Mouse (Mus musculus): Measurements from ENCODE around the gene Abt1. TPM values are rescaled to one million over a fixed set of nuclear protein-coding genes. Genes with fewer than 3 reads are reported as not detected.
A peak's percentile ranks its signal among the peaks of the same experiment; 100 is the strongest.

The Abt1 gene
- polyA plus RNA-seq, 1 experiment: 10.0 TPM

DNA sequence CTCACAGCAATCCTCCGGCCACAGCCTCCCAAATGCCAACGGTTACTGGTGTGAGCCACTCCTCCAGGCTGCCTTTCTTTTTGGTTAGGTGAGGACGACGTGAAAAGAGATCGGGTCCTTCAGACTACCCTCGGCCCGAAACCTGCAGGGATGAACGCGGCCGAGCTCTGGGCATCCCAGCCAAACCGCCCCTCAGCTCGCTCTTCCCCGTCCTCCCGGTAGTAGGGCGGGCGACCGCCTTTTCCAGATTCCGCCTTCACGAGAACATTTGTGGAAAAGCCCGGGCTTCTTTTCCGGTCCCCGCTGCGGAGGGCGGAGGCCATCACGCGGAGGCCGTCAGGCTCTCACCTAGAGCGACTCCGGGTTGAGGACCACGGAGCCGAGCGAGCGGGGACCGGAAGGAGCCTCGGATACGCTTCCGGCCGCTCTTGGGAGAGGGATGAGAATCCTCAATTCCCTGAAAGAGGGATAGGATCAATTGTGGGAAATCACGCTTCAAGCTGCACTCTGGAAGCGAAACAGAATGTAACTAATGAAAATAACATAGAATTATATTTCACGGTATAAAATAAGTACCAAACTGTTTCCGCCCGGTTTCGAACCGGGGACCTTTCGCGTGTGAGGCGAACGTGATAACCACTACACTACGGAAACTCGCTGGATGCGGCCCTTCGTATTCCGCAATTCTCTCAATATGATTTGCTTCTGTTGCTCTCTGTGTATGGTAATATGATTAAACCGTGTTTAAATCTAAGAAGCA is 22.1 kb upstream of the Abt1 start:
- Histone ChIP-seq H3K4me1 (ENCODE audit: control insufficient read depth, insufficient read depth, low read length) (peaks cover 2% of the 10 kb centered on the region), H3K36me3 (ENCODE audit: control insufficient read depth, insufficient read depth, low read length, poor library complexity, severe bottlenecking) (no peaks in the 10 kb centered on the region), H3K9ac (ENCODE audit: low read depth, poor library complexity, severe bottlenecking) (peak overlapping the region; percentile 85), H3K9me3 (replicated peaks; ENCODE audit: control insufficient read depth, insufficient read depth, low read length, poor library complexity, severe bottlenecking) (no peaks in the 10 kb centered on the region), H3K4me3 (ENCODE audit: low read depth, low read length) (peak overlapping the region; percentile 91), H3K27me3 (ENCODE audit: control insufficient read depth, insufficient read depth, low read length, poor library complexity, severe bottlenecking) (no peaks in the 10 kb centered on the region), H3K27ac (ENCODE audit: insufficient read depth, low read length) (peak overlapping the region; percentile 95)
- TF ChIP-seq POLR2A (IDR thresholded peaks at IDR 0.05; ENCODE audit: insufficient read depth, low read length): no peak
- TF ChIP-seq CTCF (IDR thresholded peaks at IDR 0.05; ENCODE audit: low read depth, low read length): no peak
- 0 out of 2 replicates have a peak, but pooled peaks have one; percentile 4 for TF ChIP-seq EP300 (IDR thresholded peaks at IDR 0.05; ENCODE audit: insufficient read depth, low read depth, low read length)

DNA sequence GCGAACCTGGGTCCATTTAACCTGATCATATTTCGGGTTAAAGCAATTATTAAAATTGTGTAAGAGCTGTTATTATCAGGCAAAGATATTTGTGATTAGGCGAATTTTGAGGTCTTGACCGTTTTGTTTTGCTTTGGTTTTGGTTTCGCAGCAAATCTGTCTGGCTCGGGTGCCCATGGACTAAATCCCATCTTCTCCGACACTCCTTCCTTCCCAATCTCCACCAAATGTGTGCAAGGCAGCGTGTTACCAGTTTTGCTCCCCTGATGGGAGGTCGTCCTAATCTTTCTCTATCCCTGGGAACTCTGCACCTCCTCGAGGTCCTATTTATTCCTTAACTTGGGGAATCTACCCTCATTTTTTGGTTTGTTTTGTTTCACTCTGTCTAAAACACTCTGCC is 21.5 kb upstream of the Abt1 start:
- H3K27ac ChIP-seq (ENCODE audit: insufficient read depth, low read length): peak overlapping the region; percentile 95
- peak overlapping the region; percentile 91 for H3K4me3 ChIP-seq (ENCODE audit: low read depth, low read length)
- no peaks in the 10 kb centered on the region for H3K27me3 ChIP-seq (ENCODE audit: control insufficient read depth, insufficient read depth, low read length, poor library complexity, severe bottlenecking)
- TF ChIP-seq EP300 (IDR thresholded peaks at IDR 0.05; ENCODE audit: insufficient read depth, low read depth, low read length) (no peak), POLR2A (IDR thresholded peaks at IDR 0.05; ENCODE audit: insufficient read depth, low read length) (no peak)
- H3K9me3 ChIP-seq (replicated peaks; ENCODE audit: control insufficient read depth, insufficient read depth, low read length, poor library complexity, severe bottlenecking): no peaks in the 10 kb centered on the region
- H3K9ac ChIP-seq (ENCODE audit: low read depth, poor library complexity, severe bottlenecking): peak overlapping the region; percentile 85
- H3K36me3 ChIP-seq (ENCODE audit: control insufficient read depth, insufficient read depth, low read length, poor library complexity, severe bottlenecking): no peaks in the 10 kb centered on the region
- peaks cover 2% of the 10 kb centered on the region for H3K4me1 ChIP-seq (ENCODE audit: control insufficient read depth, insufficient read depth, low read length)

DNA sequence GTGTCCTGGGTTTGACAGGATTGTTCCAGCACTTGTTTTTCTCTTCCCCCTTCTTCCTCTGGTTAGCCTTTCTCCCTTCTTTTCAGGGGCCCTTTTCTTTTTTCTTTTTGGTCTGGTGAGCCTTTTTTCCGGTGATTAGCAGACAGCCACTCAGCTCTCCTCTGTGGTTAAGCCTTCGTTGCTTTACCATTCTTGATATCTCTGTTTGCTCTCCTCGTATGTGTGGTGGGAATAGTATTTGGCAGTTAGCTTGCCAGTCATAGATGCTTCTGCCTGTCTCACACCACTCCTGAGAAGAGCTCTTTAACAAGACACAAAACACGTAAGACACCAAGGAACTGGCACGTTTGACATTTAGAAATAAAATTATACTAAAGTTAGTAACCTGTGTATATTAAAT is 20.8 kb upstream of the Abt1 start:
- H3K4me3 ChIP-seq (ENCODE audit: low read depth, low read length): no peak overlapping the region
- H3K9me3 ChIP-seq (replicated peaks; ENCODE audit: control insufficient read depth, insufficient read depth, low read length, poor library complexity, severe bottlenecking): no peaks in the 10 kb centered on the region
- H3K9ac ChIP-seq (ENCODE audit: low read depth, poor library complexity, severe bottlenecking): peak overlapping the region; percentile 41; the same call in 1 of the 2 replicates
- TF ChIP-seq EP300 (IDR thresholded peaks at IDR 0.05; ENCODE audit: insufficient read depth, low read depth, low read length): no peak
- no peak for TF ChIP-seq POLR2A (IDR thresholded peaks at IDR 0.05; ENCODE audit: insufficient read depth, low read length)
- no peak for TF ChIP-seq CTCF (IDR thresholded peaks at IDR 0.05; ENCODE audit: low read depth, low read length)
- no peaks in the 10 kb centered on the region for H3K36me3 ChIP-seq (ENCODE audit: control insufficient read depth, insufficient read depth, low read length, poor library complexity, severe bottlenecking)
- peaks cover 2% of the 10 kb centered on the region for H3K4me1 ChIP-seq (ENCODE audit: control insufficient read depth, insufficient read depth, low read length)
- H3K27ac ChIP-seq (ENCODE audit: insufficient read depth, low read length): peak overlapping the region; percentile 53
- no peaks in the 10 kb centered on the region for H3K27me3 ChIP-seq (ENCODE audit: control insufficient read depth, insufficient read depth, low read length, poor library complexity, severe bottlenecking)

DNA sequence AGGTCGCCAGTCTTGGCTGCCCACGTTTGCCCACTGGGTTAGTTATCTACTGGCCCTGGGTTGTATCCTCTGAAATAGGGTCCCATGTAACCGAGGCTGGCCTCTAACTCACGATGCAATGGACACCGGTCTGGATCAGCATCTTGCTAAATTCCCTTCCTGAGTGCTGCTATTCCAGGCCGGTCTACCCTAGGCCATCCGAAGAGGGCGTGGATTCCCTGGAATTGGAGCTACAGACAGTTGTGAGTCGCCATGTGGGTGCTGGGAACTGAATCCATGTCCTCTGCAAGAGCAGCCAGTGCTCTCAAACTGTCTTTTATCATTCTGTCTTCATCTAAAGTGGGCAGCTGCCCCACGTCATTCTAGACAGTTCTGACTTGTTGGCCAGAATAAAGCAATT is 16.2 kb upstream of the Abt1 start:
- no peaks in the 10 kb centered on the region for H3K9me3 ChIP-seq (replicated peaks; ENCODE audit: control insufficient read depth, insufficient read depth, low read length, poor library complexity, severe bottlenecking)
- peaks cover 1% of the 10 kb centered on the region for H3K4me1 ChIP-seq (ENCODE audit: control insufficient read depth, insufficient read depth, low read length)
- peak overlapping the region; percentile 39 for H3K27ac ChIP-seq (ENCODE audit: insufficient read depth, low read length)
- peak overlapping the region; percentile 53 for H3K4me3 ChIP-seq (ENCODE audit: low read depth, low read length)
- H3K9ac ChIP-seq (ENCODE audit: low read depth, poor library complexity, severe bottlenecking): peak overlapping the region; percentile 29
- TF ChIP-seq CTCF (IDR thresholded peaks at IDR 0.05; ENCODE audit: low read depth, low read length) (no peak), POLR2A (IDR thresholded peaks at IDR 0.05; ENCODE audit: insufficient read depth, low read length) (no peak), EP300 (IDR thresholded peaks at IDR 0.05; ENCODE audit: insufficient read depth, low read depth, low read length) (no peak)
- H3K27me3 ChIP-seq (ENCODE audit: control insufficient read depth, insufficient read depth, low read length, poor library complexity, severe bottlenecking): no peaks in the 10 kb centered on the region
- H3K36me3 ChIP-seq (ENCODE audit: control insufficient read depth, insufficient read depth, low read length, poor library complexity, severe bottlenecking): no peaks in the 10 kb centered on the region

DNA sequence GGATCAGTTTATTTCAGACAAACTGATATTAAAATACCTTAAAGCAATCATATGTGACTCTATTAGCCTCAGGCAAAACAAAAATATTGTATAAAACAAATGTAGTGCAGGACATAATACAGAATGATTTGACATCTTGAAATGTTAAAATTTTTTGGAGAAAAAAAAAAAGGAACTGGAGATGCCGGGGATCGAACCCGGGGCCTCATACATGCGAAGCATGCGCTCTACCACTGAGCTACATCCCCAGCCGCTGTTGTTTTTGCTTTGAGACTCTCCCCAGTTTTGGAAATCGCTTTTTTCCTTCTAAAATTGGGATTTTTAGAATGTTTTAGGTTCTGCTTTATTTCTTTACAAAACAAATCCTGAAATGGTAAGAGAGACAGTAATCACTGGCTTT is 14.9 kb upstream of the Abt1 start:
- no peaks in the 10 kb centered on the region for H3K36me3 ChIP-seq (ENCODE audit: control insufficient read depth, insufficient read depth, low read length, poor library complexity, severe bottlenecking)
- H3K9me3 ChIP-seq (replicated peaks; ENCODE audit: control insufficient read depth, insufficient read depth, low read length, poor library complexity, severe bottlenecking): no peaks in the 10 kb centered on the region
- H3K27me3 ChIP-seq (ENCODE audit: control insufficient read depth, insufficient read depth, low read length, poor library complexity, severe bottlenecking): no peaks in the 10 kb centered on the region
- no peaks in the 10 kb centered on the region for H3K4me1 ChIP-seq (ENCODE audit: control insufficient read depth, insufficient read depth, low read length)
- H3K9ac ChIP-seq (ENCODE audit: low read depth, poor library complexity, severe bottlenecking): peak overlapping the region; percentile 75
- H3K4me3 ChIP-seq (ENCODE audit: low read depth, low read length): peak overlapping the region; percentile 54; the same call in 1 of the 2 replicates
- peak overlapping the region; percentile 78 for H3K27ac ChIP-seq (ENCODE audit: insufficient read depth, low read length)
- TF ChIP-seq POLR2A (IDR thresholded peaks at IDR 0.05; ENCODE audit: insufficient read depth, low read length): no peak
- TF ChIP-seq CTCF (IDR thresholded peaks at IDR 0.05; ENCODE audit: low read depth, low read length): no peak
- no peak for TF ChIP-seq EP300 (IDR thresholded peaks at IDR 0.05; ENCODE audit: insufficient read depth, low read depth, low read length)

DNA sequence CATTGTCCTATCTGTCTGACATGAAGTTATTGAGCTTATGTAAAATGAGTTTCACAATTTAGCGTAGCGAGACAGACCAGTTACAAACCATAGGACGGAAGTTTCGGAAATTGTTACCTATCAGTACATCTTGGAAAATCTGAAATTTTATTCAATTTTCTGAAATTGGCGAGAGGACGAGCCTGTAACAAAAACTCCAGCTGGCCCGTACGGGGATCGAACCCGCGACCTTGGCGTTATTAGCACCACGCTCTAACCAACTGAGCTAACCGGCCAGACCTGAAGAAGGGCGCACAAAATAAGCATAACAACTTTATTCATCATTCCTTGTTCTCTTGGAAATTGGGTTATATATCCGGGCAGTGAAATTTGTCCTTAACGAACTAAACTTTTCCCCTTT is 14.2 kb upstream of the Abt1 start:
- peak overlapping the region; percentile 81 for H3K9ac ChIP-seq (ENCODE audit: low read depth, poor library complexity, severe bottlenecking)

More for the DNA sequence above, 14.2 kb upstream of the Abt1 start:
- no peak for TF ChIP-seq POLR2A (IDR thresholded peaks at IDR 0.05; ENCODE audit: insufficient read depth, low read length)
- TF ChIP-seq CTCF (IDR thresholded peaks at IDR 0.05; ENCODE audit: low read depth, low read length): no peak
- no peak for TF ChIP-seq EP300 (IDR thresholded peaks at IDR 0.05; ENCODE audit: insufficient read depth, low read depth, low read length)
- Histone ChIP-seq H3K27me3 (ENCODE audit: control insufficient read depth, insufficient read depth, low read length, poor library complexity, severe bottlenecking) (no peaks in the 10 kb centered on the region), H3K27ac (ENCODE audit: insufficient read depth, low read length) (no peak overlapping the region; the same call in 1 of the 2 replicates), H3K4me1 (ENCODE audit: control insufficient read depth, insufficient read depth, low read length) (no peaks in the 10 kb centered on the region), H3K9me3 (replicated peaks; ENCODE audit: control insufficient read depth, insufficient read depth, low read length, poor library complexity, severe bottlenecking) (no peaks in the 10 kb centered on the region), H3K36me3 (ENCODE audit: control insufficient read depth, insufficient read depth, low read length, poor library complexity, severe bottlenecking) (no peaks in the 10 kb centered on the region), H3K4me3 (ENCODE audit: low read depth, low read length) (peak overlapping the region; percentile 99)

Measured in ES-Bruce4 (cell line).